In the genomic region with DNA sequence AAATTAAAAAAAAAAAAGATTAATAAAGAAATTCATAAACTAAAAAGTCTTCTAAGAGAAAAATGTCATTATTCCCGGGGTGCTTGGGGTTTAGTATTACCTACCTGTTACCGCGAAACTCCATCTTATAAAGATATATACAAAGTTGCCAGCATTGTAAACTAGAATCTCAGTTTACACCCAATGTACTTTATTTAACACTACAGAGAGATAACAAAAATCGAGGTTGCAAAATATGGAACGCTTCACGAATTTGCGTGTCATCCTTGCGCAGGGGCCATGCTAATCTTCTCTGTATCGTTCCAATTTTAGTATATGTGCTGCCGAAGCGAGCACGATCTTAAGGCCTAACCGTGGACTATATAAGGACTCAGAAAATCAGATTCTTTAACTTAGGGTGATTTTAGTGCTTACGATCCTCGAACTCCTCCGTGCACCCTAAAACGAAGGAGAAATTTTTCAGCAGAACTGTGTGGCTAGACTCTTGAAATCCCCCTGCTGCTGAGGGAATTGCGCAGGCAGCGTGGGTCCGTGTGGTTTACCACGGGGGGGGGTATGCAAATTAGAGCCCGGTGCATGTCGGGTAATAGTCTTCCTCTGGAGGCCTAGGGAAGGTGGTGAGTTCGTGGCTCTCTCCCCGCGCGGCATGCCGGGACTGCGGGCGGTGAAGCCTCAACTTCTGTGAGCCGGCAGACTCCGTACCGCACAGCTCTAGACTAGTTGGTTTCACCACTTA, we compare ENCODE assay signal across 8 mouse cellular contexts.
DNase-seq lines count a peak whose midpoint lies in the region; ATAC-seq and TF ChIP-seq lines count a peak whose summit lies in the region.

No protein-coding gene starts in this region.

- ATAC-seq in erythroblast, adult 5-6 weeks (replicated peaks; ENCODE audit: low FRiP score, poor library complexity, severe bottlenecking): peak; percentile 89
- peak; percentile 82 for ATAC-seq in heart, embryonic 11.5 days (replicated peaks; ENCODE audit: insufficient number of reproducible peaks, low FRiP score, low TSS enrichment)
- peak; percentile 91 for ATAC-seq in kidney, embryonic 16.5 days (ENCODE audit: low FRiP score, low TSS enrichment)

- peak overlapping the region; percentile 76 for H3K27ac ChIP-seq in heart, embryonic 11.5 days (ENCODE audit: low read depth, low read length)
- peak overlapping the region; percentile 93 for H3K27ac ChIP-seq in kidney, embryonic 16.5 days (ENCODE audit: low read length)
- peak overlapping the region; percentile 99 for H3K27ac ChIP-seq in liver, adult 2 months (replicated peaks; ENCODE audit: insufficient read depth, low read depth, low read length)

- H3K4me3 ChIP-seq in heart, embryonic 11.5 days (ENCODE audit: low read depth, low read length): peak overlapping the region; percentile 84
- peak overlapping the region; percentile 96 for H3K4me3 ChIP-seq in kidney, embryonic 16.5 days (ENCODE audit: low read length)
- H3K4me3 ChIP-seq in liver, adult 2 months (ENCODE audit: insufficient read depth, low read depth, low read length): peak overlapping the region; percentile 72
- H3K4me3 ChIP-seq in myocyte: peak overlapping the region; percentile 59

- H3K36me3 ChIP-seq in heart, embryonic 11.5 days (ENCODE audit: control insufficient read depth, insufficient read depth, low read length): no peaks in the 10 kb centered on the region
- no peaks in the 10 kb centered on the region for H3K36me3 ChIP-seq in kidney, embryonic 16.5 days (ENCODE audit: insufficient read depth, low read length)
- no peaks in the 10 kb centered on the region for H3K36me3 ChIP-seq in liver, adult 2 months (ENCODE audit: control insufficient read depth, insufficient read depth, low read length)
- H3K36me3 ChIP-seq in myocyte (ENCODE audit: control insufficient read depth, insufficient read depth): no peaks in the 10 kb centered on the region
- no peaks in the 10 kb centered on the region for H3K36me3 ChIP-seq in splenic B cell, adult 2 months (ENCODE audit: control insufficient read depth, insufficient read depth, low read length, poor library complexity, severe bottlenecking)

- H3ac ChIP-seq in myocyte (ENCODE audit: control insufficient read depth, insufficient read length): no peak overlapping the region

- TF ChIP-seq POLR2A in liver, adult 2 months (IDR thresholded peaks at IDR 0.05; ENCODE audit: extremely low read depth, insufficient read depth, low read length): peak; percentile 62; the same call in 1 of the 2 replicates
- TF ChIP-seq POLR2A in myocyte (IDR thresholded peaks at IDR 0.05; ENCODE audit: insufficient read length, low read depth): peak; percentile 80

- DNase-seq in B cell, adult 2 months: peak; percentile 98 to 99
- peak; percentile 98 for DNase-seq in brain, adult 2 months (ENCODE audit: low read depth, low spot score)
- peak; percentile 86 for DNase-seq in liver, adult 2 months (ENCODE audit: extremely low read depth, low read depth, low spot score)
- peak; percentile 97 for DNase-seq in splenic B cell, adult 2 months (ENCODE audit: low read depth, low spot score)

- no peaks in the 10 kb centered on the region for H3K27me3 ChIP-seq in heart, embryonic 11.5 days (ENCODE audit: control insufficient read depth, insufficient read depth, low read length)
- no peaks in the 10 kb centered on the region for H3K27me3 ChIP-seq in kidney, embryonic 16.5 days (ENCODE audit: insufficient read depth, low read length)
- no peaks in the 10 kb centered on the region for H3K27me3 ChIP-seq in liver, adult 2 months (ENCODE audit: control insufficient read depth, insufficient read depth, low read length)
- no peaks in the 10 kb centered on the region for H3K27me3 ChIP-seq in myocyte (ENCODE audit: control insufficient read depth, insufficient read depth, insufficient read length)
- H3K27me3 ChIP-seq in splenic B cell, adult 2 months (ENCODE audit: control insufficient read depth, insufficient read depth, low read length, poor library complexity, severe bottlenecking): no peaks in the 10 kb centered on the region

- H3K4me1 ChIP-seq in heart, embryonic 11.5 days (ENCODE audit: control insufficient read depth, insufficient read depth, low read length): no peaks in the 10 kb centered on the region
- H3K4me1 ChIP-seq in kidney, embryonic 16.5 days (ENCODE audit: insufficient read depth, low read length): peaks cover 12% of the 10 kb centered on the region
- H3K4me1 ChIP-seq in liver, adult 2 months (ENCODE audit: control insufficient read depth, insufficient read depth, low read length): peaks cover 4% of the 10 kb centered on the region; the same call in 1 of the 2 replicates

- peak overlapping the region; percentile 74 for H3K9ac ChIP-seq in heart, embryonic 11.5 days (ENCODE audit: low read depth, low read length)
- peak overlapping the region; percentile 91 for H3K9ac ChIP-seq in kidney, embryonic 16.5 days (replicated peaks; ENCODE audit: low read length)
- peak overlapping the region; percentile 99 for H3K9ac ChIP-seq in liver, adult 2 months (ENCODE audit: low read depth, low read length)

- H3K4me2 ChIP-seq in heart, embryonic 11.5 days: peak overlapping the region; percentile 70
- H3K4me2 ChIP-seq in kidney, embryonic 16.5 days (replicated peaks; ENCODE audit: low read depth, low read length): peak overlapping the region; percentile 69
- peak overlapping the region; percentile 95 for H3K4me2 ChIP-seq in myocyte (ENCODE audit: low read depth)

- under 1% methylated on average over 33 of the region's 33 CpGs for WGBS in heart, embryonic 11.5 days (ENCODE audit: insufficient replicate concordance)
- under 1% methylated on average over 33 of the region's 33 CpGs for WGBS in kidney, embryonic 16.5 days
- WGBS in liver, adult 2 months: under 1% methylated on average over 33 of the region's 33 CpGs

- no peak for TF ChIP-seq CTCF in liver, adult 2 months (IDR thresholded peaks at IDR 0.05; ENCODE audit: low read depth, low read length)

- no peaks in the 10 kb centered on the region for H3K9me3 ChIP-seq in heart, embryonic 11.5 days (replicated peaks; ENCODE audit: control insufficient read depth, low read length)
- no peaks in the 10 kb centered on the region for H3K9me3 ChIP-seq in kidney, embryonic 16.5 days (ENCODE audit: low read length)

- H3K79me2 ChIP-seq in liver, adult 2 months (ENCODE audit: control insufficient read depth, insufficient read depth, low read length): no peaks in the 10 kb centered on the region
- H3K79me2 ChIP-seq in myocyte (ENCODE audit: control insufficient read depth, insufficient read depth): no peaks in the 10 kb centered on the region

TF ChIP-seq in myocyte, 11 proteins besides CTCF, POLR2A, EP300 and RAD21:
- TF ChIP-seq TCF12 (IDR thresholded peaks at IDR 0.05; ENCODE audit: insufficient read depth, poor library complexity, severe bottlenecking): no peak
- peak; percentile 64 for TF ChIP-seq POLR2AphosphoS2 (IDR thresholded peaks at IDR 0.05; ENCODE audit: insufficient read length, low read depth)

Comparison
In these comparisons a context has a peak if more than half of its experiments do, and no peak if none do; other contexts are left out.
1. Peak in every context shown above with its lines: DNase-seq, ATAC-seq, H3K4me3 ChIP-seq and H3K27ac ChIP-seq.